Mouse (Mus musculus) gastrocnemius, adult 18-20 months (tissue): ENCODE data around the gene Phrf1. TPM values are rescaled to one million over a fixed set of nuclear protein-coding genes. Genes with fewer than 3 reads are reported as not detected.

Experiments
- DNase-seq: peaks from one replicate; pipeline ENCODE4 v3.0.0; 2021; ENCODE audit warnings: low spot score
- microRNA-seq: library from miRNA; unstranded; fragments of <30 nt; microRNA quantifications from one replicate; pipeline ENCODE4 v1.2.0, GENCODE M21; 2021
- total RNA-seq, 2 experiments: library from RNA; stranded (reverse); gene quantifications; 2 replicates each; pipeline ENCODE4 v1.2.3; 2021

Gene Phrf1
- total RNA-seq, 2 experiments from 2014 or later, result 19.5 to 24.8 TPM

- DNase-seq, result no peak
Measured at GRCm38 (mm10) chr7:141292583-141293388, 64.2 kb downstream of the Phrf1 start.

- DNase-seq, result peak; percentile 24
Measured at GRCm38 (mm10) chr7:141293852-141294471, 65.4 kb downstream of the Phrf1 start.

GRCm38 (mm10) chr7:141294479-141294878, 65.9 kb downstream of the Phrf1 start:
- no peak for DNase-seq

GRCm38 (mm10) chr7:141297926-141298650, 69.5 kb downstream of the Phrf1 start:
- no peak for DNase-seq

GRCm38 (mm10) chr7:141299175-141299574, 70.6 kb downstream of the Phrf1 start:
- DNase-seq, result no peak

GRCm38 (mm10) chr7:141301386-141301785, 72.8 kb downstream of the Phrf1 start:
- DNase-seq, result no peak

GRCm38 (mm10) chr7:141302702-141303268, 74.2 kb downstream of the Phrf1 start:
- DNase-seq, result no peak

- DNase-seq, result no peak
Measured at GRCm38 (mm10) chr7:141304537-141304936, 76.0 kb downstream of the Phrf1 start.

Small RNA genes within 50 kb of the gene (microRNA-seq; reads per million reads assigned to microRNA genes)
- gene Mir210, result 52.2 reads per million, percentile 51 among the genes with 10 or more reads in this experiment

Other genes starting within 250 kb of the Phrf1 start
- gene Ifitm3, start 218.0 kb upstream of the Phrf1 start, total RNA-seq, result 10 to 100 TPM; 32.8 to 49.0 TPM
- gene Ifitm6, start 210.9 kb upstream of the Phrf1 start, total RNA-seq, result not detected
- not detected for gene Gm17387, start 199.7 kb upstream of the Phrf1 start, total RNA-seq
- not detected for gene B4galnt4, start 167.7 kb upstream of the Phrf1 start, total RNA-seq
- not detected for gene Pkp3, start 150.6 kb upstream of the Phrf1 start, total RNA-seq
- 1 to 10 TPM; 1.1 to 2.9 TPM for gene Sigirr, start 128.2 kb upstream of the Phrf1 start, total RNA-seq
- not detected for gene Ano9, start 111.0 kb upstream of the Phrf1 start, total RNA-seq
- 10 to 100 TPM; 20.2 to 21.1 TPM for gene Ptdss2, start 106.4 kb upstream of the Phrf1 start, total RNA-seq
- gene Rnh1, start 55.9 kb upstream of the Phrf1 start, total RNA-seq, result 10 to 100 TPM; 49.3 to 52.9 TPM
- gene Hras, start 34.8 kb upstream of the Phrf1 start, total RNA-seq, result 100 to 1,000 TPM; 109 to 117 TPM
- 1 to 10 TPM; 1.6 to 1.7 TPM for gene Lrrc56, start 34.6 kb upstream of the Phrf1 start, total RNA-seq
- gene Lmntd2, start 14.7 kb upstream of the Phrf1 start, total RNA-seq, result not detected
- gene Rassf7, start 12.9 kb upstream of the Phrf1 start, total RNA-seq, result under 1 TPM; 0.24 to 0.48 TPM
- gene Irf7, start 37.7 kb downstream of the Phrf1 start, total RNA-seq, result 1 to 10 TPM in 1 of 2 experiments, under 1 TPM in 1; 0.25 to 1.4 TPM
- not detected for gene Cdhr5, start 48.0 kb downstream of the Phrf1 start, total RNA-seq
- gene Sct, start 50.3 kb downstream of the Phrf1 start, total RNA-seq, result not detected
- not detected for gene Drd4, start 63.2 kb downstream of the Phrf1 start, total RNA-seq
- 10 to 100 TPM in 1 of 2 experiments, 1 to 10 TPM in 1; 8.9 to 13.2 TPM for gene Deaf1, start 98.9 kb downstream of the Phrf1 start, total RNA-seq
- gene Tmem80, start 99.0 kb downstream of the Phrf1 start, total RNA-seq, result 10 to 100 TPM; 13.7 to 13.9 TPM
- gene Eps8l2, start 110.1 kb downstream of the Phrf1 start, total RNA-seq, result 1 to 10 TPM; 1.1 to 2.3 TPM
- 10 to 100 TPM; 84.5 to 85.6 TPM for gene Taldo1, start 163.4 kb downstream of the Phrf1 start, total RNA-seq
- gene Gatd1, start 185.4 kb downstream of the Phrf1 start, total RNA-seq, result 1 to 10 TPM; 6.6 to 7.5 TPM
- under 1 TPM; 0.39 to 0.47 TPM for gene Cend1, start 200.7 kb downstream of the Phrf1 start, total RNA-seq
- gene Slc25a22, start 209.1 kb downstream of the Phrf1 start, total RNA-seq, result 10 to 100 TPM; 18.2 to 21.3 TPM
- gene Pidd1, start 215.2 kb downstream of the Phrf1 start, total RNA-seq, result under 1 TPM; 0.09 to 0.14 TPM
- 100 to 1,000 TPM; 526 to 630 TPM for gene Rplp2, start 218.6 kb downstream of the Phrf1 start, total RNA-seq
- 100 to 1,000 TPM; 288 to 309 TPM for gene Pnpla2, start 226.4 kb downstream of the Phrf1 start, total RNA-seq
- gene Cracr2b, start 232.3 kb downstream of the Phrf1 start, total RNA-seq, result 1 to 10 TPM; 7.2 to 8.9 TPM
- gene Cd151, start 238.6 kb downstream of the Phrf1 start, total RNA-seq, result 10 to 100 TPM; 82.6 to 90.7 TPM
- 10 to 100 TPM; 62.0 to 64.3 TPM for gene Polr2l, start 246.3 kb downstream of the Phrf1 start, total RNA-seq
- gene Tspan4, start 246.5 kb downstream of the Phrf1 start, total RNA-seq, result 1 to 10 TPM; 6.6 to 7.1 TPM